Mouse (Mus musculus) hindbrain, embryonic 16.5 days (tissue): ENCODE data around the gene Dennd1a. TPM values are rescaled to one million over a fixed set of nuclear protein-coding genes. Genes with fewer than 3 reads are reported as not detected.

Source experiments
- ATAC-seq: fragments of 200-750 bp; cut with Nextera tagmentation; 2 replicates; pipeline ENCODE4 v1.8.0; 2017; ENCODE audit warnings: moderate TSS enrichment, moderate library complexity
- H3K27ac ChIP-seq: fragments of 300-500 bp; sonication (generic); 2 replicates; pipeline ENCODE4 v1.5.1; 2014; ENCODE audit warnings: low read depth, mild to moderate bottlenecking, control low read depth, low read length, moderate library complexity
- H3K27me3 ChIP-seq: fragments of 300-500 bp; sonication (generic); replicated peaks from 2 replicates; pipeline ENCODE4 v1.6.1; 2014; ENCODE audit warnings: low read length; ENCODE audit not compliant: control insufficient read depth, insufficient read depth
- H3K36me3 ChIP-seq: fragments of 300-500 bp; sonication (generic); 2 replicates; pipeline ENCODE4 v1.6.1; 2014; ENCODE audit warnings: mild to moderate bottlenecking, low read length, moderate library complexity, mixed read lengths; ENCODE audit not compliant: control insufficient read depth, insufficient read depth
- H3K4me1 ChIP-seq: fragments of 300-500 bp; sonication (generic); 2 replicates; pipeline ENCODE4 v1.6.1; 2014; ENCODE audit warnings: low read depth, low read length; ENCODE audit not compliant: control insufficient read depth, insufficient read depth
- H3K4me2 ChIP-seq: fragments of 300-500 bp; sonication (generic); 2 replicates; pipeline ENCODE4 v1.6.1; 2014; ENCODE audit warnings: mild to moderate bottlenecking, low read length, control low read depth, moderate library complexity
- H3K4me3 ChIP-seq: fragments of 300-500 bp; sonication (generic); 2 replicates; pipeline ENCODE4 v1.5.1; 2014; ENCODE audit warnings: mild to moderate bottlenecking, low read length, control low read depth, moderate library complexity
- H3K9ac ChIP-seq: fragments of 300-500 bp; sonication (generic); 2 replicates; pipeline ENCODE4 v1.6.1; 2014; ENCODE audit warnings: low read depth, mild to moderate bottlenecking, control low read depth, low read length, moderate library complexity
- H3K9me3 ChIP-seq: fragments of 300-500 bp; sonication (generic); 2 replicates; pipeline ENCODE4 v1.6.1; 2014; ENCODE audit warnings: mild to moderate bottlenecking, low read length, moderate library complexity; ENCODE audit not compliant: control insufficient read depth
- WGBS: fragments of 180-500 bp; shearing (Covaris S2); extraction: QIAGEN DNeasy Blood & Tissue Kit; methylation state at CpG from one replicate; pipeline ENCODE4 v1.1.7; 2014; 5-methylcytosine and 5-hydroxymethylcytosine counted together
- polyA plus RNA-seq: library from polyadenylated mRNA; unstranded; fragments of >200 nt; fragmentation: Nextera tagmentation; extraction: Ambion mirVana; gene quantifications from 2 replicates; pipeline ENCODE4 v1.2.1, GENCODE M21; 2015

Gene Dennd1a
- polyA plus RNA-seq, 1 experiment from 2014 or later: 15.4 TPM

DNA sequence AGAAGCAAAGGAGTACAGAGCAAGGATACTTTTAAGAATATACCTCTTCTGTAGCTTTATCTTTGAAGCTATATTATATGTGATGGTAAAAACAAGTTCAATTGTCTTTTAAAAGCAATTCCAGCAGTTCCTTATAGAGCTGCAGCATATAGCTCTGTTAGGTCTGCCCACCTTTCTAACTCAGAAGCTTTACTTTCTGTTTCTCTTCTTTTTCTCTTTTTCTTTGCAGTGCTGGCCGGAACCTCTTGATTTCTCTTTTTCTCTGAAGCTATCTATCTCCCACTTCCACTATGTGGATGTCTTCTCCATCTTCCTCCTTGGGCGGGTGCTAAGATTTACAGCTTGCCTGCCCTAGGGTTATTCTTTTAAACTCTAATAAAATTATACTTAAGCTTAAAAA is 12.2 kb downstream of the Dennd1a start:
- Histone ChIP-seq H3K4me1 (no peaks in the 10 kb centered on the region), H3K9ac (no peak overlapping the region), H3K4me3 (no peak overlapping the region), H3K36me3 (no peaks in the 10 kb centered on the region), H3K4me2 (no peak overlapping the region), H3K27me3 (no peaks in the 10 kb centered on the region), H3K27ac (no peak overlapping the region), H3K9me3 (no peaks in the 10 kb centered on the region)
- no peak for ATAC-seq
- 88% methylated on average over 2 of the region's 2 CpGs for WGBS

DNA sequence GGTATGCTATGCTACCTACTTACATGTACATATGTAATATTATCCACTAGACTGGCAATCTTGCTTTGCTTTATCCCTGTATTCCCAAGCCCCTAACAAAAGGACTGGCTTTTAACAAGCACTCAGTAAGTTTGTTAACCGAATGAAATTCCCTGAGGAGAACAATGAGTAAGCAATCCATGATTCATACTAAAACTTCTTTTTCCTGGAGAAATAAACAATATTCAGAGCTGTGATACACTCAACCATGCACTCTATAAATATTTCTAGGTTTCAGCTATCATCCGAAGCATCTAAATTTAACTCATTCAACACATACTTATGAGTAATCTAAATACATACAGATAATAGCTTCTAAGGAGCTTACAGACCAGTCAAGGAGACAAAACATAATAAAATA is 23.5 kb downstream of the Dennd1a start:
- H3K4me3 ChIP-seq: no peak overlapping the region
- WGBS: 75% methylated on average over 2 of the region's 2 CpGs
- H3K27me3 ChIP-seq: no peaks in the 10 kb centered on the region
- H3K9me3 ChIP-seq: no peaks in the 10 kb centered on the region
- H3K4me2 ChIP-seq: no peak overlapping the region
- no peaks in the 10 kb centered on the region for H3K36me3 ChIP-seq
- no peak overlapping the region for H3K27ac ChIP-seq
- ATAC-seq: no peak
- H3K4me1 ChIP-seq: no peaks in the 10 kb centered on the region
- no peak overlapping the region for H3K9ac ChIP-seq

DNA sequence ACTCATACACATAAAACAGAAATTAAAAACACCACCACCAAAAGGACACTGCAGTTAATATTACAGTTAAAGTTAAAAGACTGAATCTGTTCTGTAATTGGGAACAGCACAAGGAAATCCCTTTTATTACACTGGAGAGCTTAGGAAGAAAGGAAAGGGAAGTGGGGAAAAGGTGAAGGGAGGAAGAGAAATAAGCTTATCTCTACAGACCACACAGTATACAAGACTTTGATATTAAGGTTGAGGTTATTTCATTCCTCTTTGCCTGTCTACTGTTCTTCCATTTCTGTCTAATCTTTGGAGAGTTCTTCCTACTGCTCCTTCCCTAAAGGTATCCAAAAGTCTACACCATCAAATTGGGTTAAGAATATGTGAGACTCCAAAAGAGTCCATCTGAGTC is 28.1 kb downstream of the Dennd1a start:
- H3K9ac ChIP-seq: no peak overlapping the region
- ATAC-seq: no peak

DNA sequence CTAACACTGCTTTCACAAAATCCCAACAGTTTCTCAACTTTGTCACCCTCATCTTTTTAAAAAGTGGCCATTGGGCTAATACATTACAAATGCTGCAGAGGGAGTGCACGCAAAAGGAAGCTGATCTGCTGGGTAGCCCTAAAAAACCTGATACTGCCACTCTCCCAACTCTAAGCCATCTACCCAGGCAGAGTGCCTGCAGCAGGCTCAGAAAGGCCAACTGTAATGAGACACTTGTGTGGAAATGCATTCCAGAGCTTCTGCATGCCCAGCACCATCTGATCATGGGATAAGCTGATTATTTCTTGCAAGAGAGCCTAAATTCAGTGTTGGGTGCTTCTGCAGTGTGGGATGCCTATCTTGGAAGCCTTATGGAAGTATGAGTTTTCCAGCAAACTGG is 49.6 kb downstream of the Dennd1a start:
- no peak overlapping the region for H3K4me3 ChIP-seq

More for the DNA sequence above, 28.1 kb downstream of the Dennd1a start:
- no peaks in the 10 kb centered on the region for H3K9me3 ChIP-seq
- H3K4me2 ChIP-seq: no peak overlapping the region
- H3K27ac ChIP-seq: no peak overlapping the region
- no peaks in the 10 kb centered on the region for H3K36me3 ChIP-seq
- no peak overlapping the region for H3K4me3 ChIP-seq
- H3K27me3 ChIP-seq: no peaks in the 10 kb centered on the region
- H3K4me1 ChIP-seq: no peaks in the 10 kb centered on the region

DNA sequence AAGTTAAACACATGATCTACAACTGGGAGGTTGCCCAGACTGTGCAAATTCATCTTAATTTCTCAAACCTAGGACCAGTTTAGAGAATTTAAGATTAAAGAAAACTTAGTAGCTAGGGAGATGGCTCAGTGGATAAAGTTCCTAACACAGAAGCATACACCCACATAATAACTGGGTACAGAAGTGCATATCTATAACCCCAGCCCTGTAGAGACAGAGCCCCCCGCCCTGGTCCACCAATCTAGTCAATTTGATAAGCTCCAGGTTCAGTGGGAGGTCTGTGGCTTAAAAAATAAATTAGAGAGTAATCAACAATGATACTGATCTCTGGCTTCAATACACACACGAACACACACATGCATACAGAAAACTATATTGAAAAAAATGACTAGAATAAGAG is 51.6 kb downstream of the Dennd1a start:
- H3K9ac ChIP-seq: no peak overlapping the region
- H3K36me3 ChIP-seq: no peaks in the 10 kb centered on the region
- H3K9me3 ChIP-seq: no peaks in the 10 kb centered on the region
- ATAC-seq: no peak
- no peak overlapping the region for H3K4me3 ChIP-seq
- H3K27me3 ChIP-seq: no peaks in the 10 kb centered on the region
- no peak overlapping the region for H3K27ac ChIP-seq
- H3K4me2 ChIP-seq: no peak overlapping the region
- H3K4me1 ChIP-seq: no peaks in the 10 kb centered on the region
- WGBS: 88% methylated on average over 2 of the region's 2 CpGs

More for the DNA sequence above, 49.6 kb downstream of the Dennd1a start:
- Histone ChIP-seq H3K4me1 (no peaks in the 10 kb centered on the region), H3K36me3 (no peaks in the 10 kb centered on the region), H3K9me3 (no peaks in the 10 kb centered on the region), H3K4me2 (no peak overlapping the region), H3K9ac (no peak overlapping the region), H3K27ac (no peak overlapping the region), H3K27me3 (no peaks in the 10 kb centered on the region)
- WGBS: 86% methylated on average over 1 of the region's 1 CpGs
- no peak for ATAC-seq

DNA sequence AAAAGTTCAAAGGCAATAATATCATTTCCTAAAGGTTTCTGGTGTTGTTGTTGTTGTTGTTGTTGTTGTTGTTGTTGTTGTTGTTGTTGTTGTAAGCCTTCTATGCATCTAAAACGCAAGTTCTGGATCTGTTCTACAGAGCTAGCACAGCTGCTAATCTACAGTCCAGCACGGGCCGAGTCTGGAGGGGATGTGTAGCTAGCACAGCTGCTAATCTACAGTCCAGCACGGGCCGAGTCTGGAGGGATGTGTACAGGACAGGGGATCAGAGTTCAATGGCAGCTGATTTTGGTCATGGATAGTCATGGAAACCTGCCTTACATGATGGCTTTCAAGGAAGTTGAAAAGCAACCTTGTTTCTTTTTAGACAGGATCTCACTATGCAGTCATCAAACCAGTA is 57.3 kb downstream of the Dennd1a start:
- Histone ChIP-seq H3K4me2 (no peak overlapping the region), H3K4me1 (no peaks in the 10 kb centered on the region), H3K9me3 (no peaks in the 10 kb centered on the region), H3K36me3 (no peaks in the 10 kb centered on the region), H3K4me3 (no peak overlapping the region), H3K27me3 (peaks cover 5% of the 10 kb centered on the region; the same call in 1 of the 2 replicates), H3K9ac (no peak overlapping the region), H3K27ac (no peak overlapping the region)
- no peak for ATAC-seq
- WGBS: 91% methylated on average over 5 of the region's 5 CpGs

DNA sequence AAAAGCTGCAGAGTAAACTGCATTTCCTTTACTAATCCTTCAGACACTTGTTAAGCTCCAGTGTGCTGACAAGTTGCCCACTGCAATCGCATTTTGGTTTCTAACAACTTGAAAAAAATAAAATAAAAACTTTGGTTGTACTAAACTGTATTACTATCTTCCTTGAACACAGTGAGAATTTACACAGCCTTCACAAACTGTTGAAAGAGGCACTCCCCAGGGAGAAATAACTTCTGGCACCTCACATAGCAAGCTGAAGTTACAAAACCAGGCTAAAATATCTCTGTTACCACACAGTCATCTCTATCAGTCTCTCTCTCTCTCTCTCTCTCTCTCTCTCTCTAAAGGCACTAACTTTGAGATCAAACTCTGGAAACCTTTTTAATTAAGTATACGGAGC is 63.4 kb downstream of the Dennd1a start:
- no peak overlapping the region for H3K9ac ChIP-seq
- no peaks in the 10 kb centered on the region for H3K9me3 ChIP-seq
- WGBS: 43% methylated on average over 2 of the region's 2 CpGs
- ATAC-seq: no peak
- H3K36me3 ChIP-seq: no peaks in the 10 kb centered on the region
- H3K27ac ChIP-seq: no peak overlapping the region
- no peaks in the 10 kb centered on the region for H3K4me1 ChIP-seq
- H3K27me3 ChIP-seq: peaks cover 10% of the 10 kb centered on the region
- H3K4me2 ChIP-seq: no peak overlapping the region
- H3K4me3 ChIP-seq: no peak overlapping the region

DNA sequence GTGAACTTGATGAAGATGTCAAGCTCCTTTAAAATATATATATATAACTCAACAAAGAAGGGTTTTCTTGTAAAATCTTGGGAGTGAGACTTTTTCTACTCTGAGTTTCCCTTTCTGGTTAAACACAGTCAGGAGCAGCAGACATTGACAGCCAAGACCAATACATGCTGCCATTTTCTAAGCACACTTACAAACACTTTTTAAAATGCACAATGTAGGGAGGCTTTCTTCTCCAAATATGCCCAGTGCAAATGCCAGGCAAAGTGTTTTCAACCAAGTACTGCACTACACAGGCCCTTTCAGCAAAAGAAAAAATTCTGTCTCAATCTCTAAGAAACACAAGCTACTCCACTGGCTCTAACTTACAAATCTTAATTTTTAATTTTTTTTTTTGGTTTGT is 65.7 kb downstream of the Dennd1a start:
- Histone ChIP-seq H3K4me2 (no peak overlapping the region), H3K36me3 (no peaks in the 10 kb centered on the region), H3K27ac (no peak overlapping the region), H3K9me3 (no peaks in the 10 kb centered on the region), H3K9ac (no peak overlapping the region), H3K27me3 (peaks cover 12% of the 10 kb centered on the region), H3K4me1 (no peaks in the 10 kb centered on the region), H3K4me3 (no peak overlapping the region)
- ATAC-seq: no peak

DNA sequence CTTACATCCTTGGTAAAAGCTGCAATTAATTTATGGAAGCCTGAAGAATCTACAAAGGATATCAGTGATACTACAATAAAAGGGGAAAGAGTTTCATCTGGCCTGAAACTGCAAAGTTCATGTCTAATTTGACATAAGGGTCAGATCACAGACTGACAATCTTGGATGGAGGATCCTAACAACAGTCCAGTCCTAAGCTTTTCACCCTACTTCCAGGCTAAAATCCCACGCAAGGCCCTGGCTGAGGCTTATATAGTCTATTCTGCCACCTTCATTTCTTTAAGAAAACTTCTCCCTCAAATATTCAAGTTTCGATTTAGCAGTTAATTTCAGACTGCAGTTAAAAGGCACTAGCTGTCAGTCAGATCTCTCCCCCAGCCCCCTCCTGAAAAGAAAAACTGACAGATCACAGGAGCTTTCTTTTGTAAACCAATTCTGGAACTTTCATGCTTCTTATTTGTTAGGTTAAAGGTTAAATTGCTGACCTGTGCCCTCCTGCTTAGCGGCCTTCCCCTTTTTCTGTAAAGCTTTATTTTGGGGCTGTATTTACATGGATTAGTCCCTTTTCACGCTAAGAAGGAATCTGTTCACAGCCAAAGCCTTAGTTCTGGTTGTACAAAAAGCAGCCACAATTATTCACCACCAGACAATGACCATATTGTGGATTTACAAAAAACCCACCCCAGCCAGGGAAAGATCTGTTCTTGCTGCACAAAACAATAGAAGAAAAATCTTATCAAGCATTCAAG is 66.3 kb downstream of the Dennd1a start:
- H3K4me1 ChIP-seq: no peaks in the 10 kb centered on the region
- 8% methylated on average over 4 of the region's 4 CpGs for whole genome bisulfite sequencing
- no peak overlapping the region for H3K4me3 ChIP-seq
- H3K9me3 ChIP-seq: no peaks in the 10 kb centered on the region
- ATAC-seq: no peak
- no peak overlapping the region for H3K9ac ChIP-seq
- no peak overlapping the region for H3K27ac ChIP-seq
- no peak overlapping the region for H3K4me2 ChIP-seq
- H3K27me3 ChIP-seq: peaks cover 9% of the 10 kb centered on the region
- H3K36me3 ChIP-seq: no peaks in the 10 kb centered on the region

DNA sequence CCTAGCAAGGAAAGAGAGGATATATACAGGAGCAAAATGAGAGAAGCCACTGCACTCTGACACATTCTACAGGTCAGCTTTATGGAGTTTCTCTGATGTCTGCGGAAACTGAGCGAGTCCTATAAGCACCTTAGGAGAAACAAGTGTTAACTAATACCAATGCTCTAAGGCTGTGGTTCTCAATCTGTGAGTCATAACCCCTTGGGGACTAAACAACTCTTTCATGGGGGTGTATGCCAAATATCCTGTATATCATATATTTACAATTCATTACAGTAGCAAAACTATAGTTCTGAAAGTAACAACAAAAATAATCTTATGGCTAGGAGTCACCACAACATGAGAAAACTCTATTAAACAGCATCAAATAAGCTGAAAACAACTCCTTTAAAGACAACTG is 67.5 kb downstream of the Dennd1a start:
- H3K27me3 ChIP-seq: peaks cover 9% of the 10 kb centered on the region
- 95% methylated on average over 2 of the region's 2 CpGs for WGBS

More for the DNA sequence above, 67.5 kb downstream of the Dennd1a start:
- Histone ChIP-seq H3K4me2 (no peak overlapping the region), H3K4me1 (no peaks in the 10 kb centered on the region), H3K9me3 (no peaks in the 10 kb centered on the region), H3K9ac (no peak overlapping the region), H3K4me3 (no peak overlapping the region), H3K36me3 (no peaks in the 10 kb centered on the region), H3K27ac (no peak overlapping the region)
- ATAC-seq: no peak
